Mouse (Mus musculus): ENCODE results near the gene Fxyd3.

Gene Fxyd3

DNA sequence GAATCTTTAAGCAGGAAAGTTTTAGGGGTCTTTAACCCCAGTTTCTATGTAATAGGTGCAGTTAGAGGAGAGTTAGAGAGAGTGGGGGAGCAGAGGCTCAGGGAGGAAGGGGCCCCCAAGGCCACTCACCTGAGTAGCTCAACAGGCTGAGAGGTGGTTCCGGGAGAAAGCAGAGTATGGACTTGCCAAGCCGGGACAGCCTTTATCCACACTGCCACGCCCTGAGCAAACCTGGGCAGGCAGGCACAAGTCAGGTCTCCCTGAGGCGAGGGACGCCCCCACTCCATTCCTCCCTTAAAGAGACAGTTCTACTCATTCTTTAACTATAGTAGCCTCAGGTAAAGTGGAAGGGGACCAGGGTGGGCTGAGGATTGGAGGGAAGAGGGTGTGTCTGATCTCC lies at the start of gene Fxyd3:
Fxyd3 (minus strand) TSS at position 213 of the 400 bp plus-strand sequence.
- DNase-seq (ENCODE audit: low spot score) = no peak

DNA sequence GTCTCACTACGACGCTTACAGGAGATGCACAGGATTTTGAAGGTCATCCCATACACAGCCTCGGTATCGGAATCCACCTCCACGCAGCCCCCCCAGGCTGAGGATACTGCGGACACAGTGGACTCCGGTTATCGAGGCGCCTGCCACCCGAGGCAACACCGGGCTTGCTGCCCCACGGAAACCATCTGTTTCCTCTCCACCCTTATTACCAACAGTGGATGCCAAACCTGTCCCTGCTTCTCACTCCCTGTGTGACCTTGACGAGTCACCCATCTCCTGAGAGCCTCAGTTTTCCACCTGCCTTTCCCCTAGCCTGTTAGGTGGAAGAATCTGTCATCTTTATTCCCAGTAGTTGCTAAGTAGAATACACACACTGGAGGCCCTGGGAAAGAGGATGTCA lies 48.6 kb upstream of the Fxyd3 start:
- no peak for DNase-seq (ENCODE audit: low spot score)

DNA sequence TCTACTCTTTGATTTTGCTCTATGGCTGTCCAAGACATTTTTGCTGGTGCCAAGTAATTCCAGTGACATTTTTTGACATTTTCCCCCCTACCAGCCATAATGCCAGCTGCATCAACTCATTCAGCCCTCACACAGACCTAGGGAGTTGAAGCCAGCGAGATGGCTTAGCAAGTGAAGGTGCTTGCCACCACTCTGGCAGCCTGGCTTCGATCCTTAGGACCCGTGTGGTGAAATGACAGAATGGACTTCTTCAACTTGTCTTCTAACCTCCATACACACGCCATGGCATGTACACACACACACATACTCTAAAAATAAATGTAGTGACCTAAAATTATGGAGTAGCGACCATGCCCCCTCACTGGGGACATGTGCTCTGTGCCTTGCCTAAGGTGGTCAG lies 47.9 kb upstream of the Fxyd3 start:
- no peak for DNase-seq (ENCODE audit: low spot score)

DNA sequence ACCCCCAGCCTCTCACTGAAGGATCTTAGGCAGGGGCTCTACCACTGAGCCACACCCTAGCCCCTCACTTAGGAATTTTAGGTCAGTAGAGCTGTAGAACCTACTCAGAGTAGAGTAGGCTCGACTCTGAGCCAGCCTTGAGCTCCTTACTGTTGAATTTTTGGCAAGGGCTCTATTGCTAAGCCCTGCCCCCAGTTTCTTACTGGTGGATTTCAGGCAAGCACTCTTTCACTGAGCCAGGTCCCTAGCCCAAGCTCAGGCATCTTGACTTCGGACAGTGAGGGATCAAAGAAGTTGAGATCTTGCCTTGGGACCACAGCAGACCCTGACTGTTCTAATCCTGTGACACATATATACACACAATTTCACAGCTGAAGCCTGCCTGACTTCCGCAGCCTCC lies 47.2 kb upstream of the Fxyd3 start:
- DNase-seq (ENCODE audit: low spot score) = no peak

DNA sequence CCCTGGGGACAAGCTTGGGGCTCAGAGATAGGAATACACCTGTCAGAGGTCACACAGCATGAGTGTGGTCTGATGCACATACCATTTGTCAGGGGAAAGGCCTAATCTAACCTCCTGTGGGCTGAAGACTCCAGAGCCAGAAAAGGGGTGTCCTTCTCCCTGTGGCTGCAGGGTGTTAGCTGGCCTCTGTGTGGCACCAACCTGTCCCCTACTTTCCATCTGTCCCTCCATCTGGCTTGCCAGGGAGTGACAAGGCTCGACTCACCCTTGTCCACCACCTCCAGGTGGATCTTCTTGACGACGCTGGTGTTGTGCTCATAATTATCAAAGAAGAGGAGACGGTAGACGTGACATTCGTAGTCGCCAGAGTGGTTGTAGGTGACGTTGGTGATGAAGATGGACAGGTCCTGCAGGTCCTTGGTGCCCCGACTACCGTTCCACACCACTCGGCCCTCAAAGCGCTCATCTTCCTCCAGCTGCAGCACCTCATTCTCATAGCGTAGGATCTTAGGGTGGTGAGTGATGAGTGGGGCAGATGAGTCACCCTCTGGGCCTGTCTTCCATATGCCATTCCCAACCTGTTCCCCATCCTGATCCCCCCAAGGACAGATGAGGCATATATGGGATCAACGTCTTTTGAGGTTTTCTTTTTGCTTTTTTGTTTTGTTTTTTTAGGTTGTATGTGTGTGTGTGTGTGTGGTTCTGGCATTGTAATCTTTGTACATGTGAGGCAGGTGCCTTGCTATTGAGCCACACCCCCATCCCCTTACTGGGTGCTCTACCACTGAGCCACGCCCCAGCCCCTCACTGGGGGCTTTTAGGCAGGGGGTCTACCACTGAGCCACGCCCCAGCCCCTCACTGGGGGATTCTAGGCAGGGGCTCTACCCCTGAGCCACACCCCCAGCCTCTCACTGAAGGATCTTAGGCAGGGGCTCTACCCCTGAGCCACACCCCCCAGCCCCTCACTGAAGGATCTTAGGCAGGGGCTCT lies 46.4 kb upstream of the Fxyd3 start:
- no peak for DNase-seq (ENCODE audit: low spot score)

DNA sequence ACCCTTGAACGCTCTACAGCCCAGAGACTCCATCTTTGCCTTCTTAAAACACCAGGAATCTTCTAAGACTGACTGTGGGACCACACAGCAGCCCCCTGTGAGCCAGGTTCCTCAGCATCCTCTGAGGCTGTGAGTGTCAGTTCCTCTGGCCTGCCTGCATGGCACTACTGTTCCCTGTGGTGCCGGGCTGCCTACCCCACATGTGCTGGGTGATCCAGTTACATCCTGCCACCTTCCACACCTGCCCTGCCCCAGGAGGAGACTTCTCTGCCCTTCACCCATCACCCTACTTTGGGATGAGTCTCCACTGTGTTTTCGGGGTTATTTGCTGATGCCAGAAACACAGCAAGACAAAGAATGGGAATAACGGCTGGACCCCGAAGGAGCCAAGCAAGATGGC lies 43.1 kb upstream of the Fxyd3 start:
- no peak for DNase-seq (ENCODE audit: low spot score)

DNA sequence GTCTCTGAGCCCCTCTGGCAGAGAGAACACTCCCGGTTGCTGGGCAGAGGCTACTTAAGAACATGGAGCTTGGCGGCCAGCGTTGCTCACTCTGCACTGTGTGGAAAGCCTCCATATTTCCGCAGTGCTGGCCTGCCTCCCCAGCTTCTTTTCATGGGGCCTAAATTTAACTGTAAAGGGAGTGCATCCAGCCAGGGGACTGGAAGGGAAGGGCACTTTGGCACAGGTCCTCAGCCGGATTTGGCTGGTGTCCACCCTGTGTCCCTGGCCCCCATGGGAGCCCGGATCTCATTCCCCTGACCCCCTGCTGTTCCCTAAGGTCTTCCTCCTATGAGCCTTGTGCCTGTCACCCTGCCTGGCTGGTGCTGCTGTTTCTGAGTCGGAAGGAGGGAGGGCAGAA lies 42.0 kb upstream of the Fxyd3 start:
- DNase-seq (ENCODE audit: low spot score) = no peak

DNA sequence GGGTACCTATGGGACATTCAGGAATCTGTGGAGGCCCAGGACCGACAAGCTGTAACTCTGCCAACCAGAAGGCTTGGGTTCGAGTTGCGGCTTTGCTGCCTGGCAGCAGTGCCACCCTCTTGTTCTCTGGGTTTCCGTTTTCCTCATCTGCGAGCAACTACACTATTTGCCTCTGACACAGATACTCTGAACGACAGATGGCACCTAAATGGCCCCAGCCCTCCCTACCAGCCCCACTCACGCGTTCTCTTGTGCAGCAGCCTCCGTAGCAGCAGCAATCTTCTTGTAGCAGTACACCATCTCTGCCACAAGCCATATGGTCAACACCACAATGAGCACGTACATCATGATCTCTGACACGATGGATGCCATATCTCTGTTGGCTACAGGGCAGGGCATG lies 41.0 kb upstream of the Fxyd3 start:
- no peak for DNase-seq (ENCODE audit: low spot score)

DNA sequence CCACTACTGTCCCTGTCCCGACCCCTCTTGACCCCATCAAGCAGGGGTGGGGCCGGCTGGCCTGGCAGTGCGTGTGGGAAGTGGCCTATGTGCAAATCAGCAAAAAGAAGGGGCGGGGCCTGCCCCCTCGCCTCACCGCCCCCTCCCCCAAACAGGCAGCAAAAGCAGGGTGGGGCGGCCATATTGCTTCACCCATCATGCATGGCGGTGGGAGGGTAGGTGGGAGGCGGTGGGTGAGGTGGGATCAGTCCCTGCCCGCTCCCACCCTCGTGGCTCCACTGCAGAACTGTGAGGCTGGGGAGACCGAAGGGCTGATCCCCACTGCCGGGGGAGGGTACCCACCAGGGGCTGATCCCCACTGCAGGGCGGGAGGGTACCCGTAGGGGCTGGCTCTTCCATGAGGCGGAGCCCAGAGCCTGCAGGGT lies 40.2 kb upstream of the Fxyd3 start:
- DNase-seq (ENCODE audit: low spot score) = no peak

DNA sequence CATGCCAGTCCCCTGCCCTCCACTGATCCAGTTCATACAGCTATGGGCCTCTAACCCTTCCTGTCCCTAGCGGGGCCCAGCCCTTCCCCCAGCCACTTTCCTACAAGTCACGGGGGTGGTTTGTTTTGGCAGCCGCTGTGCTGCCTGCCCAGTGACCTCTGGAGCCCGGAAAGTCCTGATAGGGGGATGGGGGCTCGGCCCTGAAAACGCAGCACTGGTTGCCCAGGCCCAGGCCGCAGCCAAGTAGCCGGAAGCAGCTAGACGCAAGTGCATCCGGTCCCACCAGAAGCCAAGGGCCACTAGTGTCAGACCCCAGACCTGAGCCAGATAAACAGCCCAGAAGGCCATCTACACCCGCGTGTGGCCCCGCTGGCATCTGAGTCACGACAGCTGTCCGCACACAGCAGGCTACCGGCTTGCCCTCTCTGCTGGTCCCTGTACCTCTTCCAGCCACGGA lies 39.1 kb upstream of the Fxyd3 start:
- DNase-seq (ENCODE audit: low spot score) = no peak

DNA sequence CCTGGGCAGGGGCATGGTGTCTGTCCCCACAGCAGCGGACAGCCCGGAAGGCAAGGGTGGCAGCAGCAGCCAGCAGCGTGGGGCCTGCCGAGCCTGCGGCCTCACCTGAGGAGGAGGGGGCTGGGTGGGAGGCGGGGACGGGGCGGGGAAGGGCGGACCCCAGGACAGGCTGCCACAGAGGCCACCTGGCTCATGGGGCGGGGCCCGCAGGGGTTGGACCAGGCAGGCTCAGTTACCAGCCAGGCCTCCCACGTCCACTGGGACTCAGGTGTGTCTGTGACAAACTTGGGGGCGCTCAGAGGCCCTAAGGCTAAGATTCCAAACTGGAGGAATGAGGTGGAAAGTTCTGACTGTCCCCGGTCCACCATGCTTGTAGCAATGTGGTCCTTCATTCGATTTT lies 38.7 kb upstream of the Fxyd3 start, which contains the start of gene Hpn:
Hpn (minus strand) TSS at position 109 of the 400 bp plus-strand sequence.
- DNase-seq (ENCODE audit: low spot score) = no peak

DNA sequence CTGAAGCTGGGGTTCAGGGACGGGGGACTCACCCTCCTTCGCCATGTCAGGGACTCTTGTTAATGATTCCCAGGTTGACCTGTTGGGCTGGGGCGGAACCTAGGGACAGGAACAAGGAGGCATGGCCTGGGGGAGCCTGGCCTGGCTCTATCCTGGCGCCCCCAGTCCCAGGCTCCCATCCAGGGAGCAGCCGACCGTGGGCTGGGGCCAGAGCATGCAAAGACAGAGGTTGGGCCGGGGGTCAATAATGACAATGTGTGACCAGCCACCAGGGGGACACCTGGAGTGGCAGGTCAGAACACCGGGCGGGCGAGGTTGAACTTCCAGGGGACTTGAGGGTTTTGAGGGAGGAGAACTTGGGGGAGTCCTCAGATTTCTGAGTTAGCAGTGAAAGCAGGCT lies 38.1 kb upstream of the Fxyd3 start:
- DNase-seq (ENCODE audit: low spot score) = no peak

DNA sequence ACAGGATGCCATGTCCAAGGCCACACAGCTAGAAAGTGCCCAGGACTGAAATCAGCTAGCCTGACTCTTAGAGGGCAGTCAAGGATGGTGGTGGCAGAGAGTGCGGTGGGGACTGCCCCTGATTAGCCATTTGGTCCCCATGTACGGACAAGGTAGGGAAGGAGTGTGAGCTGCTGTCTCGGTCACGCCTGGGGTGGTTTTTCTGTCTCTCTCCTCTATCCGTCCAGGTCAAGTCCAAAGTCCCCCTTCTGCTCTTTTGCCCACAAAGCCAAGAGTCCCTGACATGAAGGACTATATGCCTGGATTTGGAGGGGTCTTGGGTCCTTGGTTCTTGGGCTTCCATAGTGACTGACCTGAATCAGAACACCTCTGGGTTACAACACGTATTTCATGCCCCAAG lies 37.3 kb upstream of the Fxyd3 start:
- DNase-seq (ENCODE audit: low spot score) = no peak

DNA sequence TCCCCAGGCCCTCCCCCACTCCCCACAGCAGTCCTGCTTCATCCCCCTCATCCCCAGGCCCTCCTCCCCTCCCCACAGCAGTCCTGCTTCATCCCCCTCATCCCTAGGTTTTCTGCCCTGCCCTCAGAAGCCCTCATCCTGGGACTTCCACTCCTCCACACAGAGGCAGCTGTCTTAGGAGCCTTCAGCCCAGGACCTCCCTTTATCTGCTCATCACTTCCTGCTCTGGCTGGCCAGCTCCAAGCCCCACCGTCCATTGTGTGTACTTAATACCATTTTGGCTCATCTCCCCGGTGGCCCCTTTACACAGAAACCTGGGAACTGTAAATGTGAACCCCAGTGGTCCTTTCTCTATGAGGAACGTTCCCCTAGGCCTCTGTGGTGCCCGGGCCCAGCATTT lies 35.5 kb upstream of the Fxyd3 start:
- DNase-seq (ENCODE audit: low spot score) = no peak

DNA sequence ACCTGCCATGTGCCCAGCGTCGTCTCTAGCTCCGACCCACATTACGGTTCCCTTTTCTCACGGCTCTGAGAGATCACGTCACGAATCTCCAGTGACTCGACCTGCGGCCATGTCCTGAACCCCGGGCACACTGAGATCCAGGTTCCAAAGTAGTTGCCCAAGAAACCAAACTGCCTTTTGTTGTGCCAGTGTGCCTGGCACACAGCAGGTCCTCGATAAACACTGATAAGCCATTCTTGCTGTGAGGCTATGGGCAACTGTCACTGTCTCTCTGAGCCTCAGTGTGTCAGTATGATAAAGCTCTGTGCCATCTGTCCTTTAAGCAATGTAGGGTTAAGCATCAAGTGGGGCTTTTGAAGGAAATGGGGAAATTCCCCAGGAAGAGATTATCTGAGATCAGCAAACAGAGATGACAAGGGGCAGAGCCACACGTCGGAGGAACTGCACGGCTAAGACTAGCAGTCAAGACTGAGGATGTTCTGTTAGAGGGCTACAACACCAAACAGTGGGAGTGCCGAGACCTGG lies 34.4 kb upstream of the Fxyd3 start:
- DNase-seq (ENCODE audit: low spot score) = no peak

DNA sequence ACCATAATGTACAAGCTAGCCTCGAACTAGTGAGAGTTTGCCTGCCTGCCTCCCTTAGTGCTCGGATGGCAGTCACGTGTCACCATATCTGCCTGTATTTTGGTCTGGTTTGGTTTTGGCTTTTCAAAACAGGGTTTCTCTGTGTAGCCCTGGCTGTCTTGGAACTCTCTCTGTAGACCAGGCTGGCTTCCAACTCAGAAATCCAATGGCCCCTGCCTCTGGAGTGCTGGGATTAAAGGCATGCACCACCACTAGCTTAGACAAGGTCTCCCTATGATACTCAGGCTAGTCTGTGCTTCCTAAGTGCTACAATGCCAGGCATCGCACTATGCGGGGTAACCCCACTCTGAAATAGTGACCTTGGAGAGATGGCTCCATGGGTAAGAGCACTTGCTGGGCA lies 33.3 kb upstream of the Fxyd3 start:
- DNase-seq (ENCODE audit: low spot score) = no peak

DNA sequence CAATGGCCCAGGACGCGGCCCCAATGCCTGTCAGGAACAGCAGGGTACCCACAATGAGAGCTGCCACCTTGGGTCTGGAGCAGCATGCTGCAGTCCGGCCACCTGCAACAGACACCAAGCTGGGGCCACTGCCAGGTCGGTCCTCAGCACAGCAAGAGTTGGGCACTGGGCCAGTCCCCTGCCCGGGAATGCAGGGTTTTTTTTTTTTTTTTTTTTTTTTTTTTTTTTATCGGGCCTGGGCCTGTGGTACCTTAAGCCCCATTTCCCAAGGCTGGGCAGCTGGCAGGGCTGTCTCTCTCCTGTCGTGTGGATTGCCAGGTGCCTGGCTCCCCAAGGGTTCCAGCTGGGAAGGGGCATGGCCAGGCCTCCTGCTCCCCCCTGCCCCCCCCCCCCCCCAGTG lies 32.6 kb upstream of the Fxyd3 start:
- peak; percentile 31 for DNase-seq (ENCODE audit: low spot score)

DNA sequence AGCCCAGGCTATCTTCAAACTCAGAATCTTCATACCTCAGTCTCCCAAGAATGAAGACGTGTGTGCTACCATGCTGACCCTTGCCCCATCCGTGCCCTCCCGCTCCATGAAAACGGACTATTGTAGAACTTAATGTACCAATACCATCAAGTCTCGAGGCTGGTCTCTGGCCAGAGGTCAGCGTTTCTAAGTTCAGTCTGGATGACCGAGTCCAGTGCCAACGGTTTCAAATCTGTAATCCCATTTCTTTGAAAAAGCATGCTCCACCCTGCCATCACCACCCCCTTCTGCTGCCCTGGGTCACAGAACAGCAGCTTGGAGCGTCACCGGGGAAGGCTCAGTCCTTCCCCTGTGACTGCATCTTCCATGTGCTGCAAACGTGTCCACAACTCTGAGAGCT lies 31.3 kb upstream of the Fxyd3 start:
- DNase-seq (ENCODE audit: low spot score) = no peak

DNA sequence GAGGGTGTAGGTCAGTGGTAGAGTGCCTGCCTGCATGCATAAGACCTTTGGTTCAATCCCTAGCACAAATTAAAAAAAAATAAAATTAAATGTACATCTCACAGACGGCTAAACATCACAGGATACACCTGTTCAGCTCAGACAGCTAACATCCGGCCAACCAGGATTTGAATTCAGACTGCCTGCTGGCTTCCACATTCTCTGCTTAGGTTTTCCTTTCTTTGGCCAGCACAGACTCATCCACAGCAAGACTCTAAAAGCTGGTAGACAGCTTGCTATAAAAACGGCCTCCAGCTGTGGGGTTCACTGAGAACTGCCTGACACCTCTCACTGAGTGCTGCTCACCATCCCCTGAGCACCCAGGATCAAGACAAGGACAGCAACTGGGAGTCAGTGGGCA lies 29.7 kb upstream of the Fxyd3 start:
- no peak for DNase-seq (ENCODE audit: low spot score)

DNA sequence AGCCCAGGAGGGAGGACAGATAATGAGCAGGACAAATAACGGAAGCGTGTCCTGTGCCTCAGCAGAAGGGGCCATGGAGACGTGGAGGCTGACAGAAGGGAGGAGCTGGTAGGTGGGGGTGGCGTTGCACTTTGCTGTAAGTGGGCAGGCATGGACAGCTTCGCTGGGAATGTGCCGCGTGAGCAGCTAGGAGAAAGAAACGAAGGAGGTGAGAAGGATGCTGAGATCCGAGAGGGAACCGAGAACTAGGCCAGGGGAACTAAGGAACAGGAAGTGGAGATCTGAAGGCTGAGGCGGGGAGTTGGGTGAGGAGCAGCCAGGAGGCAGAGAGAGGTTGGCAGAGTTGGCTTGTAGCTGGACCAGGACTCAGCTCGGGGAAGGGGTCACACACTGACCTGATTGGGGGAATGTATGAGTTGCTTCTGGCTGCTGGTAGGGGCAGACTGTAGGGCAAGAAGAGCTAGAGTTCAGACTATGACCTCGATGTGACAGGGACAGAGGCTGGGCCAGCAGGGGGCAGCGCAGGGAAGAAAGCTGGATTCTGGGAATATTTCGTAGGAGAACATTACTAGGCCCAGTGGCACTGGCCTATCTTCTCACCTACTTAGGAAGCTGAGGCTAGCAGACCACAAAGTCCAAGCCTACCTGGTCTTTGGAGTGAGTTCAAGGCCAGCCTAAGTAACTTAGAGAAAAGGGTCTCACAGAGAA lies 28.7 kb upstream of the Fxyd3 start:
- peak; percentile 65 for DNase-seq (ENCODE audit: low spot score)

DNA sequence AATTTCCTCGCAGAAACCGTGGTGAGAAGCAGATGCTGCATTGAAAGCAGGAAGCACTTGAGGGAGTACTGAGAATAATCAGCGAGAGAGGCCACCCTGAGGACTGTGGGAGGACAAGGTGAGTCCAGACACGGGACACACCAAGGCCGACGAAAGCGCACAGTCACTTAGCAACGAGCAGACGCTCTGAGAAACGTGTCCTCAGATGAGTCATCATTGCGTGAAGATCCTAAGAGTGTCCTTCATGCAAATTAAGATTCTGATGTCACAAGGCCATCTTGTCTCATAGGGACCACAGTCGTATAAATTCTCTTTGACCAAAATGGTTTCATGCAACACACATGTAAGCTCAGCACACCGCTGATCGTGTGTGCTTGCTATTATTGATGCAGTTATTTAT lies 24.3 kb upstream of the Fxyd3 start:
- DNase-seq (ENCODE audit: low spot score) = no peak

DNA sequence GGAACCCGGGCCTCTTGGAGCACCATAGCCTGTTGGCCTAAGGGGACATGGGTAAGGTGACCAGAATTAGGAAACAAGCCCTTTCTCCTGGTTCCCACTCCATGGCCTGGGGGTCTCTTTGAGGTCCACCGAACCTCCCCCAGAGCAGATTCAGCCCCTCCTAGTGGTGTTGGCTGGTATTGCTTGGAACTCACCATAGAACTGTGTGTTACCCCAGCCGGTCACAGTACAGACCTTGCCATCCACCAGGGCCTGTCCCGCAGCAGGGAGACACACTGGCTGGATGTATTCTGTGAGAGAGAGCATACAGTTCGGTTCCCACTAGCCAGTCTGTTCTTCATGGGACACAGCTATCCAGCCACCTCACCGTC lies 23.1 kb upstream of the Fxyd3 start:
- no peak for DNase-seq (ENCODE audit: low spot score)

Data from adipocyte (in vitro differentiated cells).